25 mouse cellular contexts compared by ENCODE assay signal in genomic region chr10:6578616-6579015, GRCm38 (mm10).
"Had no signal": no experiment of that assay in that cellular context is flagged by ENCODE, and none has a peak within 500 bp of the region (broad histone marks: within the 10 kb centered on the region; RNA-seq: fewer than 3 reads in every experiment).

No protein-coding gene starts in this region.

- DNase-seq: gastrocnemius, postnatal 14 days; gastrocnemius, postnatal 36 days; heart, adult 18-20 months; heart, postnatal 10 days; kidney, adult 11 months; kidney, adult 2 months; kidney, adult 9 months; kidney, postnatal 14 days; kidney, postnatal 36 days; liver; liver, embryonic 13.5 days; liver, postnatal 0 days had no signal

- H3K9ac ChIP-seq: heart, embryonic 12.5 days; hindbrain, embryonic 13.5 days; hindbrain, embryonic 15.5 days; kidney, embryonic 15.5 days; limb, embryonic 12.5 days; liver, embryonic 13.5 days; liver, embryonic 15.5 days; liver, postnatal 0 days had no signal

- H3K4me3 ChIP-seq: heart, embryonic 10.5 days; heart, embryonic 12.5 days; hindbrain, embryonic 13.5 days; hindbrain, embryonic 15.5 days; kidney, embryonic 15.5 days; left cerebral cortex, adult 2 months; limb, embryonic 10.5 days; limb, embryonic 12.5 days; liver, embryonic 13.5 days; liver, embryonic 15.5 days had no signal

- ATAC-seq: hindbrain, postnatal 0 days; intestine, embryonic 16.5 days; liver, postnatal 0 days had no signal

- H3K4me1 ChIP-seq: heart, embryonic 10.5 days; heart, embryonic 12.5 days; hindbrain, embryonic 13.5 days; hindbrain, embryonic 15.5 days; kidney, embryonic 15.5 days; limb, embryonic 10.5 days; limb, embryonic 12.5 days; liver, embryonic 13.5 days; liver, embryonic 15.5 days had no signal

- H3K27ac ChIP-seq: heart, embryonic 10.5 days; hindbrain, embryonic 13.5 days; hindbrain, embryonic 15.5 days; hindbrain, postnatal 0 days; kidney, embryonic 15.5 days; kidney, postnatal 0 days; left cerebral cortex, adult 2 months; limb, embryonic 10.5 days; limb, embryonic 12.5 days; liver, embryonic 13.5 days; liver, embryonic 15.5 days had no signal

- H3K9me3 ChIP-seq: heart, embryonic 10.5 days; heart, embryonic 12.5 days; hindbrain, embryonic 13.5 days; hindbrain, embryonic 15.5 days; kidney, embryonic 15.5 days; limb, embryonic 10.5 days; limb, embryonic 12.5 days; liver, embryonic 13.5 days; liver, embryonic 15.5 days had no signal

- H3K27me3 ChIP-seq: heart, embryonic 12.5 days; hindbrain, embryonic 13.5 days; hindbrain, embryonic 15.5 days; kidney, embryonic 15.5 days; limb, embryonic 12.5 days; liver, embryonic 13.5 days; liver, embryonic 15.5 days had no signal

- H3K4me2 ChIP-seq: heart, embryonic 12.5 days; hindbrain, embryonic 13.5 days; hindbrain, embryonic 15.5 days; kidney, embryonic 15.5 days; limb, embryonic 12.5 days; liver, embryonic 11.5 days; liver, embryonic 13.5 days; liver, embryonic 15.5 days had no signal

- H3K36me3 ChIP-seq: heart, embryonic 10.5 days; heart, embryonic 12.5 days; hindbrain, embryonic 13.5 days; hindbrain, embryonic 15.5 days; kidney, embryonic 15.5 days; limb, embryonic 10.5 days; limb, embryonic 12.5 days; liver, embryonic 13.5 days; liver, embryonic 15.5 days had no signal
